13 mouse cellular contexts compared by ENCODE assay signal in the genomic region with DNA sequence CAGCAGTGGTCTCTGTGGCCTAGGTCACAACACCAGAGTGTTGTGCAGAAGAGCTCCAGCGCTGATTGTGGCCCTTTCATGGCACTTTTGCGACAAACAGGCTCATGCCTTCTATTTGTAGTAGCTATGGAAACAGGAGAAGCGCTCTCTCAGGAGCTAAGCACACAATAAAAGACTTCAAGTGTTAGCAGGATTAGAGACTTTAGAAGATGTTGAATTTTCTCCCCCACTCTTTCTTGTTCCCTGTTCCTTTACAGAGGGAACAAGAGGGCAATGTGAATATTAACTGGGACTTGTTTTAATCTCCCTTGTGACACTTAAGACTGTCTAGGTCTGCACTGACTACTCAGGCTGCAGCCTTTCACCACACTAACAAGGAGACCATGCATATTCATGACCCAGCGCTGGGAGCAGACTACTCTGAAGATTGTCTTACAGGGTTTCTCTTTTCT. TPM values are rescaled to one million over a fixed set of nuclear protein-coding genes. Genes with fewer than 3 reads are reported as not detected.
DNase-seq lines count a peak whose midpoint lies in the region; ATAC-seq and TF ChIP-seq lines count a peak whose summit lies in the region.
"Had no signal": no experiment of that assay in that cellular context is flagged by ENCODE, and none has a peak within 500 bp of the region (broad histone marks: within the 10 kb centered on the region; RNA-seq: fewer than 3 reads in every experiment).

No protein-coding gene starts in this region.

- no peak overlapping the region for H3K27ac ChIP-seq in kidney, adult 2 months (ENCODE audit: insufficient read depth, low read depth, low read length)
- H3K27ac ChIP-seq in kidney, embryonic 14.5 days (ENCODE audit: low read depth, low read length): no peak overlapping the region
- peak overlapping the region; percentile 87 for H3K27ac ChIP-seq in hindbrain, embryonic 11.5 days (ENCODE audit: low read depth, low read length)
- H3K27ac ChIP-seq in midbrain, embryonic 13.5 days: peak overlapping the region; percentile 86
- H3K27ac ChIP-seq: heart, embryonic 13.5 days; limb, embryonic 12.5 days had no signal

- H3K27me3 ChIP-seq in kidney, adult 2 months (replicated peaks; ENCODE audit: control insufficient read depth, insufficient read depth, low read length): no peaks in the 10 kb centered on the region
- no peaks in the 10 kb centered on the region for H3K27me3 ChIP-seq in kidney, embryonic 14.5 days (ENCODE audit: control insufficient read depth, insufficient read depth, low read length)
- no peaks in the 10 kb centered on the region for H3K27me3 ChIP-seq in hindbrain, embryonic 11.5 days (ENCODE audit: control insufficient read depth, insufficient read depth, low read length)
- H3K27me3 ChIP-seq in midbrain, embryonic 13.5 days: peaks cover 18% of the 10 kb centered on the region
- H3K27me3 ChIP-seq: embryonic facial prominence, embryonic 12.5 days; limb, embryonic 12.5 days had no signal

- H3K9me3 ChIP-seq in kidney, embryonic 14.5 days (ENCODE audit: control insufficient read depth, low read length): no peaks in the 10 kb centered on the region
- H3K9me3 ChIP-seq in hindbrain, embryonic 11.5 days (ENCODE audit: control insufficient read depth, low read length): no peaks in the 10 kb centered on the region
- no peaks in the 10 kb centered on the region for H3K9me3 ChIP-seq in midbrain, embryonic 13.5 days
- H3K9me3 ChIP-seq: embryonic facial prominence, embryonic 12.5 days; heart, embryonic 13.5 days; limb, embryonic 12.5 days had no signal

- H3K4me3 ChIP-seq in kidney, adult 2 months (ENCODE audit: insufficient read depth, low read depth, low read length): no peak overlapping the region
- H3K4me3 ChIP-seq in kidney, embryonic 14.5 days (ENCODE audit: low read length): no peak overlapping the region
- no peak overlapping the region for H3K4me3 ChIP-seq in hindbrain, embryonic 11.5 days (ENCODE audit: low read depth, low read length)
- no peak overlapping the region for H3K4me3 ChIP-seq in midbrain, embryonic 13.5 days (replicated peaks)
- H3K4me3 ChIP-seq: embryonic facial prominence, embryonic 12.5 days; heart, embryonic 13.5 days; limb, embryonic 12.5 days had no signal

- WGBS in kidney, adult 2 months: 56% methylated on average over 4 of the region's 4 CpGs
- WGBS in kidney, embryonic 14.5 days: 66% methylated on average over 4 of the region's 4 CpGs
- 27% methylated on average over 4 of the region's 4 CpGs for WGBS in hindbrain, embryonic 11.5 days
- 3% methylated on average over 4 of the region's 4 CpGs for WGBS in midbrain, embryonic 13.5 days

- ATAC-seq in kidney, embryonic 14.5 days (ENCODE audit: low FRiP score, low TSS enrichment): no peak
- ATAC-seq in hindbrain, embryonic 11.5 days (ENCODE audit: low FRiP score): peak; percentile 54
- ATAC-seq in midbrain, embryonic 13.5 days: peak; percentile 67
- ATAC-seq in megakaryocyte, adult 5-6 weeks (ENCODE audit: poor library complexity, severe bottlenecking): no peak
- ATAC-seq: inflammation-experienced regulatory T-cells, adult 6 months had no signal

- no peak for TF ChIP-seq POLR2A in kidney, adult 2 months (IDR thresholded peaks at IDR 0.05; ENCODE audit: low read depth, low read length)

- no peak overlapping the region for H3K4me2 ChIP-seq in kidney, embryonic 14.5 days (replicated peaks; ENCODE audit: low read depth, low read length)
- no peak overlapping the region for H3K4me2 ChIP-seq in hindbrain, embryonic 11.5 days (replicated peaks; ENCODE audit: low read depth, low read length)
- H3K4me2 ChIP-seq in midbrain, embryonic 13.5 days (replicated peaks): peak overlapping the region; percentile 7; the same call in 1 of the 2 replicates
- H3K4me2 ChIP-seq: embryonic facial prominence, embryonic 12.5 days; heart, embryonic 13.5 days; limb, embryonic 12.5 days had no signal

- no peak for TF ChIP-seq CTCF in kidney, adult 2 months (conservative IDR thresholded peaks at IDR 0.05; ENCODE audit: insufficient read depth, insufficient read length, low read depth, low read length)

- no peak overlapping the region for H3K9ac ChIP-seq in kidney, embryonic 14.5 days (ENCODE audit: low read depth, low read length)
- H3K9ac ChIP-seq in hindbrain, embryonic 11.5 days (ENCODE audit: low read depth, low read length): no peak overlapping the region
- H3K9ac ChIP-seq in midbrain, embryonic 13.5 days (replicated peaks): no peak overlapping the region
- H3K9ac ChIP-seq: embryonic facial prominence, embryonic 12.5 days; heart, embryonic 13.5 days; limb, embryonic 12.5 days had no signal

- peaks cover 6% of the 10 kb centered on the region; the same call in 1 of the 2 replicates for H3K4me1 ChIP-seq in kidney, adult 2 months (ENCODE audit: control insufficient read depth, insufficient read depth, low read length)
- no peaks in the 10 kb centered on the region for H3K4me1 ChIP-seq in kidney, embryonic 14.5 days (ENCODE audit: control insufficient read depth, insufficient read depth, low read length)
- peaks cover 29% of the 10 kb centered on the region for H3K4me1 ChIP-seq in hindbrain, embryonic 11.5 days (replicated peaks; ENCODE audit: control insufficient read depth, insufficient read depth, low read length)
- H3K4me1 ChIP-seq in midbrain, embryonic 13.5 days (replicated peaks): peaks cover 99% of the 10 kb centered on the region
- H3K4me1 ChIP-seq: embryonic facial prominence, embryonic 12.5 days had no signal

- peaks cover 1% of the 10 kb centered on the region; the same call in 1 of the 2 replicates for H3K36me3 ChIP-seq in kidney, adult 2 months (ENCODE audit: control insufficient read depth, insufficient read depth, low read length)
- peaks cover 46% of the 10 kb centered on the region for H3K36me3 ChIP-seq in kidney, embryonic 14.5 days (ENCODE audit: control insufficient read depth, insufficient read depth, low read length)
- H3K36me3 ChIP-seq in hindbrain, embryonic 11.5 days (ENCODE audit: control insufficient read depth, insufficient read depth, low read length): no peaks in the 10 kb centered on the region
- H3K36me3 ChIP-seq in midbrain, embryonic 13.5 days: peaks cover 7% of the 10 kb centered on the region; the same call in 1 of the 2 replicates

- DNase-seq in kidney, adult 2 months: peak; percentile 32
- peak; percentile 28 for DNase-seq in embryo, embryonic 9.5 days (ENCODE audit: extremely low spot score)
- DNase-seq in hindbrain, embryonic 11.5 days (ENCODE audit: low spot score): peak; percentile 58
- DNase-seq in spleen, postnatal 10 days (ENCODE audit: low spot score in 2 of 2): no peak
- no peak for DNase-seq in heart, adult 8-10 months (ENCODE audit: low spot score)

RNA-seq across cellular contexts. Expression of gene 7530416G11Rik, which starts 44.4 kb away (rescaled TPM):
- polyA plus RNA-seq in kidney, adult 2 months (2012; rRNA removed): not detected in 2 replicates
- polyA plus RNA-seq in kidney, embryonic 14.5 days (2014; fragmentation: Nextera tagmentation; extraction: Ambion mirVana): not detected in 2 replicates
- polyA plus RNA-seq in hindbrain, embryonic 11.5 days (2014; fragmentation: Nextera tagmentation; extraction: Ambion mirVana): not detected in 2 replicates
- polyA plus RNA-seq in midbrain, embryonic 13.5 days (2015; fragmentation: Nextera tagmentation; extraction: Ambion mirVana): not detected in 2 replicates
- not detected in 2 replicates for total RNA-seq in megakaryocyte, adult 5-6 weeks (2015)
- not detected in 2 replicates for total RNA-seq in megakaryocyte, adult 5-6 weeks (2017)
- total RNA-seq in heart, adult 8-10 months (2022): not detected
- total RNA-seq: ES-E14 had no signal
- polyA plus RNA-seq: embryonic facial prominence, embryonic 12.5 days; heart, embryonic 13.5 days; inflammation-experienced regulatory T-cells, adult 6 months; limb, embryonic 12.5 days had no signal

Comparison
In these comparisons a context has a peak if more than half of its experiments do, and no peak if none do; other contexts are left out.
1. DNase-seq: peak in kidney, adult 2 months (single experiment), embryo, embryonic 9.5 days (single experiment) and hindbrain, embryonic 11.5 days (single experiment); none in spleen, postnatal 10 days (0 of 2) and heart, adult 8-10 months (single experiment).
2. H3K27ac ChIP-seq: peak in hindbrain, embryonic 11.5 days (single experiment) and midbrain, embryonic 13.5 days (single experiment); none in kidney, adult 2 months (single experiment) and kidney, embryonic 14.5 days (single experiment).
3. ATAC-seq: peak in hindbrain, embryonic 11.5 days (single experiment) and midbrain, embryonic 13.5 days (single experiment); none in kidney, embryonic 14.5 days (single experiment) and megakaryocyte, adult 5-6 weeks (single experiment).